Mouse (Mus musculus): ENCODE data around the gene Ulk4. TPM values are rescaled to one million over a fixed set of nuclear protein-coding genes. Genes with fewer than 3 reads are reported as not detected.
"Not testable (repeated sequence)": the region's sequence is repeated elsewhere in the genome, so short reads cannot be mapped to it uniquely, and the experiment has no call there.

The Ulk4 gene
- polyA plus RNA-seq, 1 experiment from 2014 or later, result 177 TPM

GRCm38 (mm10) chr9:121203686-121204085, 73.3 kb downstream of the Ulk4 start:
- Histone ChIP-seq H3K27me3 (no peaks in the 10 kb centered on the region), H3K27ac (no peak overlapping the region), H3K36me3 (ENCODE audit: poor library complexity, severe bottlenecking) (peaks cover 13% of the 10 kb centered on the region), H3K9ac (no peak overlapping the region), H3K9me3 (replicated peaks) (no peaks in the 10 kb centered on the region), H3K4me2 (no peak overlapping the region), H3K4me3 (no peak overlapping the region), H3K4me1 (peaks cover 5% of the 10 kb centered on the region; the same call in 1 of the 2 replicates)
- ATAC-seq, result no peak
- 100% methylated on average over 1 of the region's 1 CpGs for WGBS

GRCm38 (mm10) chr9:121199146-121199685, 77.8 kb downstream of the Ulk4 start:
- H3K4me3 ChIP-seq; H3K27me3 ChIP-seq; H3K4me1 ChIP-seq; ATAC-seq; H3K27ac ChIP-seq; H3K9ac ChIP-seq; H3K36me3 ChIP-seq (ENCODE audit: poor library complexity, severe bottlenecking); H3K4me2 ChIP-seq: not testable (repeated sequence)
- peaks cover 12% of the 10 kb centered on the region for H3K9me3 ChIP-seq (replicated peaks)
- WGBS, result 89% methylated on average over 5 of the region's 5 CpGs

- WGBS, result 93% methylated on average over 9 of the region's 9 CpGs
- H3K9me3 ChIP-seq (replicated peaks), result peaks cover 29% of the 10 kb centered on the region
- H3K4me3 ChIP-seq, result no peak overlapping the region
- H3K4me2 ChIP-seq, result no peak overlapping the region
- H3K27me3 ChIP-seq, result no peaks in the 10 kb centered on the region
- no peaks in the 10 kb centered on the region for H3K4me1 ChIP-seq
- ATAC-seq, result no peak
- no peak overlapping the region for H3K27ac ChIP-seq
- H3K36me3 ChIP-seq (ENCODE audit: poor library complexity, severe bottlenecking), result peaks cover 15% of the 10 kb centered on the region
- no peak overlapping the region for H3K9ac ChIP-seq
These were observed 80.5 kb downstream of the Ulk4 start for GRCm38 (mm10) chr9:121196473-121196872.

GRCm38 (mm10) chr9:121195106-121195505, 81.9 kb downstream of the Ulk4 start:
- 95% methylated on average over 4 of the region's 4 CpGs for WGBS
- no peak for ATAC-seq

GRCm38 (mm10) chr9:121192601-121193370, 84.2 kb downstream of the Ulk4 start:
- ATAC-seq, result no peak
- 96% methylated on average over 26 of the region's 26 CpGs for WGBS

More at GRCm38 (mm10) chr9:121195106-121195505, 81.9 kb downstream of the Ulk4 start:
- Histone ChIP-seq H3K9me3 (replicated peaks) (peaks cover 29% of the 10 kb centered on the region), H3K36me3 (ENCODE audit: poor library complexity, severe bottlenecking) (peaks cover 15% of the 10 kb centered on the region), H3K27me3 (no peaks in the 10 kb centered on the region), H3K4me1 (no peaks in the 10 kb centered on the region), H3K27ac (no peak overlapping the region), H3K4me2 (no peak overlapping the region), H3K4me3 (no peak overlapping the region), H3K9ac (no peak overlapping the region)

DNA sequence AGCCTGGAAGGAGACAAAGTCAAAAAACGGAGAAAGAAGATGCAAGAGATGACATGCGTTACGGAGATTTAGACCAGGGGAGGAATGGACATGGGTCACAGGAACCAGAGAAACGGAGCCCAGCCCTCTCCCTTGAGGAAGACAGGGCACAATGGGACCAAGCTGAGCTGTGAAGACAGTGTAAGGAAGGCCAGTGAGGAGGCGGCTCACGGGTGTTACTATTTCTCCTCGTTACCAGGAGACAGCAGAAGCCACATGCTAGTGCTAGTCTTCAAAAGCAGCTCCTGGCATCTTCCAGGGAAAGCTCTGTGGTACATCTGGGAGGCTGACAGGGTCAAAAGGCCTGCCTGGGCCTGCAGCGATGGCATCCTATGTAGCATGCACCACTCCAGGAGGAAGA, 89.2 kb downstream of the Ulk4 start:
- WGBS, result 80% methylated on average over 8 of the region's 8 CpGs
- Histone ChIP-seq H3K4me3 (no peak overlapping the region), H3K4me1 (no peaks in the 10 kb centered on the region), H3K27ac (no peak overlapping the region), H3K4me2 (no peak overlapping the region), H3K36me3 (ENCODE audit: poor library complexity, severe bottlenecking) (peaks cover 21% of the 10 kb centered on the region), H3K27me3 (no peaks in the 10 kb centered on the region), H3K9me3 (replicated peaks) (peaks cover 8% of the 10 kb centered on the region; the same call in 1 of the 2 replicates), H3K9ac (no peak overlapping the region)
- ATAC-seq, result no peak

More at GRCm38 (mm10) chr9:121192601-121193370, 84.2 kb downstream of the Ulk4 start:
- no peaks in the 10 kb centered on the region for H3K4me1 ChIP-seq
- H3K4me3 ChIP-seq, result no peak overlapping the region
- no peak overlapping the region for H3K9ac ChIP-seq
- peaks cover 29% of the 10 kb centered on the region for H3K9me3 ChIP-seq (replicated peaks)
- no peak overlapping the region for H3K27ac ChIP-seq
- no peak overlapping the region for H3K4me2 ChIP-seq
- H3K27me3 ChIP-seq, result no peaks in the 10 kb centered on the region
- H3K36me3 ChIP-seq (ENCODE audit: poor library complexity, severe bottlenecking), result peaks cover 15% of the 10 kb centered on the region

GRCm38 (mm10) chr9:121185796-121186195, 91.2 kb downstream of the Ulk4 start:
- Histone ChIP-seq H3K9ac (no peak overlapping the region), H3K9me3 (replicated peaks) (no peaks in the 10 kb centered on the region), H3K27ac (no peak overlapping the region), H3K4me2 (no peak overlapping the region), H3K27me3 (no peaks in the 10 kb centered on the region), H3K36me3 (ENCODE audit: poor library complexity, severe bottlenecking) (peaks cover 12% of the 10 kb centered on the region), H3K4me3 (no peak overlapping the region), H3K4me1 (no peaks in the 10 kb centered on the region)
- ATAC-seq, result no peak
- WGBS, result 62% methylated on average over 6 of the region's 6 CpGs

DNA sequence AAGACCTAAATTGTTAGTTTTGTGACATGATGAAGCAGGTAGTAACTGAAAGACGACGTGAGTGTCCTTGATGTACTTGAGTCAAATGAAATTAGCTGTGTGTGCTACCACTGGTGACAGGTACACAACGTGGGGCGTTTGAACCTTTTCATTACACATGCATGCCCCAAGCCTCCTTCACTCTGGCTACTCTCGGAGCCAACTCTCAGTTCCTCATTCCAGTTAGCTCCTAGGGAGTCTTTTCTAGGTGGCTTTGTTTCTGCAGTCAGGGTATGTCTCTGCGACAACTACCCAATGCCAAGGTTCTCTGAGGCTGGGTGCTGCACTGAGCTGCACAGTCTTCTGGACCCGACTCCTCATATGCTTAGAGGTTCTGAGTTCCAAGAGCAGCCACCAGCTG, 100.6 kb downstream of the Ulk4 start:
- H3K4me3 ChIP-seq, result no peak overlapping the region
- 0 out of 2 replicates have a peak, but pooled peaks cover 8% of the 10 kb centered on the region for H3K9me3 ChIP-seq (replicated peaks)
- 94% methylated on average over 7 of the region's 7 CpGs for WGBS
- no peaks in the 10 kb centered on the region for H3K27me3 ChIP-seq
- H3K27ac ChIP-seq, result no peak overlapping the region
- ATAC-seq, result no peak
- no peaks in the 10 kb centered on the region for H3K4me1 ChIP-seq
- no peak overlapping the region for H3K4me2 ChIP-seq
- H3K9ac ChIP-seq, result no peak overlapping the region
- peaks cover 12% of the 10 kb centered on the region for H3K36me3 ChIP-seq (ENCODE audit: poor library complexity, severe bottlenecking)

DNA sequence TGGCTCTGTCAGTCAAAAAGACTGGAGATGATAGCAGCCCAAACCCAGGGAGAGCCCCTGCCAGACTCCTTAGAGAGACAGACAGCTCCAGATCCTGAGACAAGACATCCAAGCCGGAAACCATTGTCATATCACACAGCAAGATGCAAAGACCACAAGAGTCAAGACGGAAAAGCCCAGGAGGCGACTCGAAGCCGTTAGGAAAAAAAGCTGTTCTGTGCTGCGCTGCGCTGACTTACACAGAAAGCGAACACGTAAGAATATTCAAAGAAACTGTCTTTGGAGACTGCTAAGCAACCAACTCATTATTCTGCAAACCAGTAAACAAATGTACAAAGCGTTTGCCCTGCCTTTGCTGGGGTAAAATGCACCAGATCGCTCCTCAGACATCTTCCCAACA, 101.8 kb downstream of the Ulk4 start:
- WGBS, result 90% methylated on average over 11 of the region's 11 CpGs
- H3K27ac ChIP-seq, result no peak overlapping the region
- H3K27me3 ChIP-seq, result no peaks in the 10 kb centered on the region
- no peak overlapping the region for H3K4me3 ChIP-seq
- H3K36me3 ChIP-seq (ENCODE audit: poor library complexity, severe bottlenecking), result peaks cover 12% of the 10 kb centered on the region
- no peak overlapping the region for H3K9ac ChIP-seq
- H3K9me3 ChIP-seq (replicated peaks), result 0 out of 2 replicates have a peak, but pooled peaks cover 8% of the 10 kb centered on the region
- no peak for ATAC-seq
- H3K4me1 ChIP-seq, result no peaks in the 10 kb centered on the region
- no peak overlapping the region for H3K4me2 ChIP-seq

- Histone ChIP-seq H3K4me3 (no peak overlapping the region), H3K9ac (no peak overlapping the region), H3K36me3 (ENCODE audit: poor library complexity, severe bottlenecking) (peaks cover 1% of the 10 kb centered on the region; the same call in 1 of the 2 replicates), H3K27me3 (no peaks in the 10 kb centered on the region), H3K4me1 (no peaks in the 10 kb centered on the region), H3K4me2 (no peak overlapping the region), H3K9me3 (replicated peaks) (no peaks in the 10 kb centered on the region), H3K27ac (no peak overlapping the region)
- no peak for ATAC-seq
- 94% methylated on average over 6 of the region's 6 CpGs for WGBS
These were observed 104.9 kb downstream of the Ulk4 start for GRCm38 (mm10) chr9:121172123-121172522.

DNA sequence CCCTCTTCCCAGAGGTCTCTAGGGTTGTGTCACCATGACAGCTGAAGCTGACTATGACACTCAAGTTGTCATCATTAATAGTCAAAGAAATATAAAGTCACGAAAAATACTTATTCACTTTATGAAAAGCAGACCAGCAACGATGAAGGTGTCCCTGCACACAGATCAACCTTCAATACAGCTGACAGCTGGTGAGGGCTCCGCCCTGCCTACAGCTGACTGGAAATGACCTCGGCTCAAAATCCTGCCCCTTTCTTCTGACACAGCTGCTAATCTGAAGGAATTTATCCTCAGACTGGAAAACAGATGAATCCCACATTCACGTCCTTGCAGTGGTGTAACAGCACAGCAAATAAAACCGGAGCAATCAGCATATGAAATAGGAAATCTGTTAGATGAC, 105.4 kb downstream of the Ulk4 start:
- Histone ChIP-seq H3K9me3 (replicated peaks) (no peaks in the 10 kb centered on the region), H3K4me3 (no peak overlapping the region), H3K27ac (no peak overlapping the region), H3K36me3 (ENCODE audit: poor library complexity, severe bottlenecking) (no peaks in the 10 kb centered on the region), H3K4me1 (no peaks in the 10 kb centered on the region), H3K27me3 (no peaks in the 10 kb centered on the region), H3K9ac (no peak overlapping the region), H3K4me2 (no peak overlapping the region)
- WGBS, result 83% methylated on average over 6 of the region's 6 CpGs
- ATAC-seq, result no peak

- ATAC-seq, result peak; percentile 57; the same call in 1 of the 2 replicates
- no peak overlapping the region for H3K4me2 ChIP-seq
These were observed 112.4 kb downstream of the Ulk4 start for GRCm38 (mm10) chr9:121164607-121165006.

More at GRCm38 (mm10) chr9:121164607-121165006, 112.4 kb downstream of the Ulk4 start:
- peak overlapping the region; percentile 40; the same call in 1 of the 2 replicates for H3K27ac ChIP-seq
- H3K36me3 ChIP-seq (ENCODE audit: poor library complexity, severe bottlenecking), result 0 out of 2 replicates have a peak, but pooled peaks cover 3% of the 10 kb centered on the region
- H3K27me3 ChIP-seq, result no peaks in the 10 kb centered on the region
- no peak overlapping the region for H3K9ac ChIP-seq
- H3K9me3 ChIP-seq (replicated peaks), result no peaks in the 10 kb centered on the region
- WGBS, result 78% methylated on average over 7 of the region's 7 CpGs
- no peaks in the 10 kb centered on the region for H3K4me1 ChIP-seq
- no peak overlapping the region for H3K4me3 ChIP-seq

Data from forebrain, embryonic 13.5 days (tissue).